ENCODE assay signal across 32 mouse cellular contexts in genomic region chr19:10167951-10168350, GRCm38 (mm10).
"Had no signal": no experiment of that assay in that cellular context is flagged by ENCODE, and none has a peak within 500 bp of the region (broad histone marks: within the 10 kb centered on the region; RNA-seq: fewer than 3 reads in every experiment).

No protein-coding gene starts in this region.

- H3K27ac ChIP-seq: limb, embryonic 10.5 days; limb, embryonic 12.5 days; limb, embryonic 13.5 days; limb, embryonic 15.5 days; liver, embryonic 12.5 days; liver, embryonic 13.5 days; liver, embryonic 14.5 days; liver, embryonic 15.5 days; lung, embryonic 15.5 days; macrophage; midbrain, embryonic 10.5 days; midbrain, embryonic 12.5 days; midbrain, embryonic 13.5 days; midbrain, embryonic 15.5 days; neural tube, embryonic 12.5 days; neural tube, embryonic 13.5 days had no signal

- H3K9me3 ChIP-seq: limb, embryonic 10.5 days; limb, embryonic 12.5 days; limb, embryonic 13.5 days; limb, embryonic 15.5 days; liver, embryonic 12.5 days; liver, embryonic 13.5 days; liver, embryonic 15.5 days; lung, embryonic 15.5 days; midbrain, embryonic 12.5 days; midbrain, embryonic 13.5 days; midbrain, embryonic 15.5 days; neural tube, embryonic 12.5 days; neural tube, embryonic 13.5 days had no signal

- ATAC-seq: liver, embryonic 12.5 days; liver, postnatal 0 days; lung, postnatal 0 days; midbrain, embryonic 13.5 days; midbrain, embryonic 15.5 days; midbrain, embryonic 16.5 days had no signal

- H3K27me3 ChIP-seq: limb, embryonic 12.5 days; limb, embryonic 13.5 days; limb, embryonic 15.5 days; liver, embryonic 12.5 days; liver, embryonic 13.5 days; lung, embryonic 15.5 days; megakaryocyte, embryonic 14.5 days; midbrain, embryonic 12.5 days; midbrain, embryonic 13.5 days; midbrain, embryonic 15.5 days; neural tube, embryonic 12.5 days; neural tube, embryonic 13.5 days had no signal

- H3K4me2 ChIP-seq: limb, embryonic 12.5 days; limb, embryonic 13.5 days; limb, embryonic 15.5 days; liver, embryonic 11.5 days; liver, embryonic 12.5 days; liver, embryonic 13.5 days; liver, embryonic 15.5 days; lung, embryonic 14.5 days; lung, embryonic 15.5 days; midbrain, embryonic 11.5 days; midbrain, embryonic 12.5 days; midbrain, embryonic 13.5 days; midbrain, embryonic 15.5 days; neural tube, embryonic 12.5 days; neural tube, embryonic 13.5 days had no signal

- DNase-seq: left cerebral cortex, postnatal 4 days; liver, embryonic 13.5 days; liver, postnatal 0 days; lung, adult 18-20 months; lung, adult 2 months; lung, embryonic 14.5 days; lung, postnatal 10 days; lung, postnatal 14 days; lung, postnatal 36 days; lung, postnatal 4 days; midbrain, embryonic 14.5 days had no signal

- H3K4me1 ChIP-seq: limb, embryonic 10.5 days; limb, embryonic 12.5 days; limb, embryonic 13.5 days; limb, embryonic 15.5 days; midbrain, embryonic 12.5 days; midbrain, embryonic 13.5 days; midbrain, embryonic 15.5 days; neural tube, embryonic 12.5 days; neural tube, embryonic 13.5 days had no signal

- H3K36me3 ChIP-seq: limb, embryonic 10.5 days; limb, embryonic 12.5 days; limb, embryonic 13.5 days; limb, embryonic 15.5 days; liver, embryonic 12.5 days; liver, embryonic 13.5 days; liver, embryonic 15.5 days; lung, embryonic 15.5 days; midbrain, embryonic 10.5 days; midbrain, embryonic 12.5 days; midbrain, embryonic 13.5 days; midbrain, embryonic 15.5 days; neural tube, embryonic 12.5 days; neural tube, embryonic 13.5 days had no signal

- H3K4me3 ChIP-seq: limb, embryonic 10.5 days; limb, embryonic 12.5 days; limb, embryonic 13.5 days; limb, embryonic 15.5 days; liver, embryonic 12.5 days; liver, embryonic 13.5 days; liver, embryonic 15.5 days; lung, embryonic 15.5 days; megakaryocyte, embryonic 14.5 days; midbrain, embryonic 10.5 days; midbrain, embryonic 12.5 days; midbrain, embryonic 13.5 days; midbrain, embryonic 15.5 days; myocyte; neural tube, embryonic 12.5 days; neural tube, embryonic 13.5 days had no signal

- H3K9ac ChIP-seq: limb, embryonic 12.5 days; limb, embryonic 13.5 days; limb, embryonic 15.5 days; liver, embryonic 12.5 days; liver, embryonic 13.5 days; liver, embryonic 14.5 days; liver, embryonic 15.5 days; liver, postnatal 0 days; lung, embryonic 14.5 days; lung, embryonic 15.5 days; midbrain, embryonic 12.5 days; midbrain, embryonic 13.5 days; midbrain, embryonic 15.5 days; neural tube, embryonic 12.5 days; neural tube, embryonic 13.5 days had no signal
